Mouse (Mus musculus) layer of hippocampus, adult 9-11 months (tissue): ENCODE measurements around the gene Mfrp.
"Not testable (repeated sequence)": the region's sequence is repeated elsewhere in the genome, so short reads cannot be mapped to it uniquely, and the experiment has no call there.

Experiments used
- DNase-seq: peaks from one replicate; pipeline ENCODE4 v3.0.0; 2022

Gene Mfrp

DNA sequence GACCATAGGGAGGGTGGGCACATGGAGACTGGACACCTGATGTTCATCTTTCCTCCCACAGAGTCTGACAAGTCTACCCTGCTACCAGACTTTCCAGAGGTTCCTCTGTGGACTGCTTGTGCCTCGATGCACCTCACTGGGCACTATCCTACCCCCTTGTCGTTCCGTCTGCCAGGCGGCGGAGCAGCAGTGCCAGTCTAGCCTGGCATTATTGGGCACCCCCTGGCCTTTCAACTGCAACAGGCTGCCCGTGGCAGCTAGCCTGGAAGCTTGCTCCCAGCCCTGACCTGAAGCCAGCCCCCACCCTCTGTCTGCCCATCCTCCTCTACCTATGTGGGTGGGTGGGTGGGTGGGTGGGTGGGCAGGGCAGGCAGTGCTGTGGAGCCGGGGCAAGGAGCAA lies 4.7 kb downstream of the Mfrp start:
- no peak for DNase-seq

DNA sequence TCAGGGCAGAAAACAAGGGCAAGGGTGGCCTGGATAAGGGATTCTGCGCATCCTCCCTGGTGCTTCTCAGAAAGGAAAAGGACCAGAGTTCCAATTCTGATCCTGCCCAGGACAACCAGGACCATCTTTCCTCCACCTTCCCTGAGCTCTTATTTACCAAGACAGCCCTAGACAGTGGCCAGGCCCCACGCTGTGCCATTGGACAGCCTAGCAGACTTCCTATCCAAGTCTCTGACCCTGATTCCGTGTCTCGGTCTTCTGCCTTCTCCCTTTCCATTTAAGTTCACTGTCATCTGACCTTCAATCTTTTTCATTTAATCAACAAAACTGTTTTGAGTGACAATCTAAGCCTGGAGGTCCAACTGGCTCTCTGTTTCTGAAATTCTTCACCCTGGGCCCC lies 5.1 kb downstream of the Mfrp start:
- DNase-seq, result no peak

DNA sequence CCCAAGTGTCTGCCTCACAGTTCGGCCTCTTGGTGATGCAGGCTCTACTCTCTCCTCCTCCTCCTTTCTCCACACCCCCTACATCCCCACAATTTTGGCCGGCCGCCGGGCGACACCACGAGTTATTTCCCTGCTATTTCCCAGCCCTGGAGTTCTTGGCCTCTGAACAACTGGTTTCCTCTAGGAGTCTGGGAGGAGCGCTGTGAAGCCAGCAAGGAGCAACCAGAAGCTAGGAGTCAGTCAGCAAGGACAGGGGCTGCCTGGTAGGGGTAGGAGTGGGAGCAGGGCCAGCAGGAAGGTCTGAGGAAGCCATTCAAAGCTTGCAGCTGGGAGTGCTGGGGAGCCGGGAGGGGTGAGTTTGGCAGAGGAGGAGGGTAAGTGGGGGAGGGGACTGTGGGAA lies 5.6 kb downstream of the Mfrp start, which contains the start of gene C1qtnf5:
Gene C1qtnf5 (plus strand): TSS at position 136 of the 400 bp plus-strand sequence.
- DNase-seq, result peak; percentile 82

DNA sequence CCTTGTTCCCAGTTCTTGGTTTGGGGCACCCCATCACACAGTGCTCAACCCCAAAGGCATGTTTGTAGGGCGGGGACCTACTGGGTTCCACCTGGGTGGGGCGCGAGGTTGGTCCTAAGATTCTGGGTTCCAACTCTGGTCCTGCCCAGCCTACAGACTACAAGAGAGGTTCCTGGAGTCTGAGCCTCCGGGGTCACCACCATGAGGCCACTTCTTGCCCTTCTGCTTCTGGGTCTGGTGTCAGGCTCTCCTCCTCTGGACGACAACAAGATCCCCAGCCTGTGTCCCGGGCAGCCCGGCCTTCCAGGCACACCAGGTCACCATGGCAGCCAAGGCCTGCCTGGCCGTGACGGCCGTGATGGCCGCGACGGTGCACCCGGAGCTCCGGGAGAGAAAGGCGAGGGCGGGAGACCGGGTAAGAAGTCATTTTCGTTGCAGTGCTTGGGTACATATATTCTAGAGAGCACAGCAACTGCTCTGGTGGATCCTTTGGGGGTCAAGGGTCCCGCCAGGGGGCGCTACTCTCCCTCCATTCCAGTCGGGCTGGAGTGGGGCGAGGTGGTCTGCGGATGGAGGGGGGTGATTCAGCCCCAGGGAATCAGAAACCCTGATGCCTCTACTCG lies 6.1 kb downstream of the Mfrp start:
- no peak for DNase-seq

DNA sequence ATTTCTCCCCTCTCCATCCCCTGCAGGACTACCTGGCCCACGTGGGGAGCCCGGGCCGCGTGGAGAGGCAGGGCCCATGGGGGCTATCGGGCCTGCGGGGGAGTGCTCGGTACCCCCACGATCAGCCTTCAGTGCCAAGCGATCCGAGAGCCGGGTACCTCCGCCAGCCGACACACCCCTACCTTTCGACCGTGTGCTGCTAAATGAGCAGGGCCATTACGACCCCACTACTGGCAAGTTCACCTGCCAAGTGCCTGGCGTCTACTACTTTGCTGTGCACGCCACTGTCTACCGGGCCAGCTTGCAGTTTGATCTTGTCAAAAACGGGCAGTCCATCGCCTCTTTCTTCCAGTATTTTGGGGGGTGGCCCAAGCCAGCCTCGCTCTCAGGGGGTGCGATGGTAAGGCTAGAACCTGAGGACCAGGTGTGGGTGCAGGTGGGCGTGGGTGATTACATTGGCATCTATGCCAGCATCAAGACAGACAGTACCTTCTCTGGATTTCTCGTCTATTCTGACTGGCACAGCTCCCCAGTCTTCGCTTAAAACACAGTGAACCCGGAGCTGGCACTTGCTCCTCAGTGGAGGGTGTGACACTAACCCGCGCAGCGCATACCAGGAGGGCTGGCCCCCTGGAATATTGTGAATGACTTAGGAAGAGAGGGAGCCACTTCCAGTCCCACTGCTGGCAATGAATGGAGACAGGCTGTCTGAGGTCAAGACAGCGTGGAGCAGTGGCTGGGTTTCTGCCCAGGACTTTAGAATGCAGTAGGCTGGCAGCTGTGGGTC lies 6.9 kb downstream of the Mfrp start:
- DNase-seq, result no peak

DNA sequence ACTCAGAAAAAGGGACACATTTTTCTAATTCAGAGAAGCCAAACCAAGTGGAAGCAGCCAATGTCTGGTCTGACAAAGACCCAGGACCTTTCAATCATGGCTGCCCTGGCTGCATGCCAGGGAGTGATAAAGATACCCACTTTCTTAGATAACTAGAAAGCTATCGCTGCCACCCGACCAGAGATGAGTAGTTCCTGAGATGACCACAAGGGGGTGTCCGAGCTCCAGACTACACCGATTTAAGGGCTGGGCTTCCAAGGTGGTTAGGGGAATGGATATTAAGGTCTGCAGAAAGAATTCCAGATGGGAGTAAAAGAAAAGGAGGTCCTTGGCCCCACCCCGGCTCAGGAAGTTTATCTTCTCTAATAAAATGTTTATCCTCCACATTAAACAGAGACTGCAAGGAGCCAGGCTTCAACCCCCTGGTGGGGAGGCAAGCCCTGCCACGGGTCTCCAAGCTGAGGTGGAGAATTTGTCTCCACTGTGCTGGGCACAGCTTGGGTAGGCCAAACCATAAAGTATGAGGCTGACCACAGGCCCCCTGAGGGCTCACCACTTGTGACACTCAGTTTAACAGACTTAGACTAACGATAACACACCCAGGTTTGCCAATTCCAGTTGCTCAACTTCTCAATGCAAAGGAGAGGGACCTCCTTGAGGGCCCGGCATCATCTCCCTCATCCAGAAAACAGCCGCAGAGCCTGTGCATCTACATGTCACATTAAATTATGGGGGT lies 8.0 kb downstream of the Mfrp start:
- peak; percentile 67 for DNase-seq

DNA sequence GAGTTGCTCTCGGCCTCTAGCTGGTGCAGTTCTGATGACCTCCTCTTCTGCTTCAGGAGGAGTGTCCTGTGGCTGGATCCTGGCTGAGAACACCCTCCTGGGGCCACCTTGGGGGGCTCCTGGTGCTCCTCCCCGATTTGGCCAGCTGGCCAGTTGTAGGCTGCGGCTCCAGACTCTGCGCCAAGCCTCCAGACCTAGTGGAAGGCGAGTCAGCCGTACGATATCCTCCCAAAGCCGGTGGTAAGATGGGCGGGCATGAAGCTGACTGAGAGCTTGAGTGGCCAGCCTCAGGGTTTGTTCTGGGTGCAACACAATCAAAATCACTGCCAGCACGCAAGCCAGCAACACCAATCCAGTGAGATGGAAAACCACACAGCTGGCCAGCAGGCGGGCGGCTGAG lies 10.4 kb downstream of the Mfrp start:
- not testable (repeated sequence) for DNase-seq

DNA sequence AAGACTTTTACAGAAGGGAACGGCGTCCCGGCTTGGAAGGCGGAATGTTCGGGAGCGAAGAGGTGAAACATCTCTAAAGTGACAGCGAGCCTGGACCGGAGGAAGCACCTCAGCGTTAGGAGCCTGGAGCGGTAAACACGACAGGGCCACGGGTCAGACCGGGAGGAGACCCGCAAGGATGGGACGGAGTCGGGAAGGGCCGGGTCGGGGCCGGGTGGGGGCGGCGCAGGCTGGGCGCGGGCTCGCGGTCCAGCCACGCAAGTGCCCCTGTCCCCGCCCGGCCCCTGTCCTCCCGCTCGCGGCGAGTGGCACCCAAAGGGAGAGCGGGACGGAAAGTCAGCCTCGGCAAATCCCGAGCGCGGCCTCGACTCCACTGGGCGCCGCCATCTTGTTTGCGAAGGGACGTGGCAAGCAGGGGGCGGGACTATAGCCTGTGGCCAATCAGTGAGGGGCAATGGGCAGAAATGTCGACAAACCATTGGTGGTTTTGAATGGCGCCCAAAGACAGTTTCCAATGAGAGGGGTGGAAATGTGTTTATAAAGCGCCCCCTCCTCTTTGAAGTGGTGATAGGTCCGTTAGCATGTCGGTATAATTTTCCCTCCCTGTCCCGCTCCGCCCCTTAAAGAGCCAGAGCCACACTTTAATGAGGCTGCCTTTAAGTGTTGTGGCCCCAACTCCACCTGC lies 11.7 kb downstream of the Mfrp start, which contains the start of the genes Gm49380 and Rnf26:
Gene Gm49380 (minus strand): TSS at position 396 of the 685 bp plus-strand sequence.
Gene Rnf26 (minus strand): TSS at position 413 of the 685 bp plus-strand sequence.
- peak; percentile 98 for DNase-seq

DNA sequence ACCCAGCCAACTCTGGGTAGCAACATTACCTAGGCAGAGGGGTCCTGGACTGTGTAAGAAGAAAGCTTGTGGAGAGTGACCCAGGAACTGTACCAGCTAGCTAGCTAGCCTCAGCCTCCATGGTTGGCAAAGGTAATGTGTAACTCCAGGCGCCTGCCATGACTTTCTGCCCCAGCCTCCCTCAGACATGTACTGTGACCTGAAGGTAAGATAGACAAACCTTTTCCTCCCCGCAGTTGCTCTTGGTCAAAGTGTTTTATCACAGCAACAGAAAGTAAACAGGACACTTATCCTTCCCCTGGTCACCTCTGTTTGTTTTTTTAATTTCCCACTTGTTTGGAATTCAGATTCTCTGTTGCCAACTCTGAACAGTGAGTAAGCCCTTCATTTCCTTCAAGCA lies 12.9 kb downstream of the Mfrp start:
- no peak for DNase-seq

DNA sequence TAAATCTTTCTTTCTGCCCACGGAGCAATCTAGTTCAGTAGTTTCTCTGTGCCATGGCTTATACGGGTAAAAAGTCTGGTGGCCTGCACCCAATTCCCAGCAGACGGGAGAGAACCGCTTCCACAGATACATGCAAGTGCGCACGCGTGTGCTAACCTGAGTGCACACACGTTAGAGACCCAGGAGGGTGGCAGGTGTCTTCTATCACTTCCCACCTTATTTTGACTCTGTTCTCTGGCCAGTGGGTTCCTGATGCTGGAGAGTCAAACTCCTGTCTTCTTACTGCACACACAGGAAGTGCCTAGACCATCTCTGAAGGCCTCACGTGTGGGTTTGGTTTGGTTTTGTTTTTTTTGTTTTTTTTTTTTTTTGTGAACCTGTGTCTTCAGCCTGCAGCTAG lies 14.1 kb downstream of the Mfrp start:
- no peak for DNase-seq

DNA sequence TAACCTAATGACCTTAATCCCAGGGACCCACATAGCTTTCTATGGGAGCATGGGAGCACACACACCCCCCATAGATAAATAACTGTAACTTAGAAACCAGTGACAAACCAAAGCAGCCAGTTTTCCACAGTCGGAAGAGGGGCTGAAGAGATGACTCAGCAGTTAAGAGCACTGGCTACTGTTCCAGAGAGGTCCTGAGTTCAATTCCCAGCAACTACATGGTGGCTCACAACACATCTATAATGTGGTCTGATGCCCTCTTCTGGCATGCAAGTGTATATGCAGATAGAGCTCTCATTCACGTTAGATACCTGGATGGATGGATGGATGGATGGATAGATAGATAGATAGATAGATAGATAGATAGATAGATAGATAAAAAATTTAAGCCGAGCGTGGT lies 14.7 kb downstream of the Mfrp start:
- DNase-seq, result no peak

DNA sequence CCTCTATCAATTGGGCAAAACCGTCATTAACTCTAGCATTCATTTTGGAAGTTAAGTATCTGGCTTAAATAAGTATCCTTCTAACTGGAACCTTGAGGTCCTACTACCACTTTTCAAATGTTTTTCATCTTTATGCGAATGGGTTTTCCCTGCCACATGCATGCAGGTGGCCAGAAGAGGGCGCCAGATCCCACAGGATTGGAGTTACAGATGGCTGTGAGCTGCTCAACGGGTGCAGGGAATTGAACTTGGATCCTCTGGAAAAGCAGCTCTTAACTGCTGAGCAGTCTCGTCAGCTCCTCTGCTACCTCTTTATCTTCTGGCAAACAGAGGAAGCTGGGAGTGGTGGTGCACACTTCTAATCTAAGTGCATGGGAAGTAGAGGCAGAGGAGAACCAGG lies 17.5 kb downstream of the Mfrp start:
- DNase-seq, result no peak

DNA sequence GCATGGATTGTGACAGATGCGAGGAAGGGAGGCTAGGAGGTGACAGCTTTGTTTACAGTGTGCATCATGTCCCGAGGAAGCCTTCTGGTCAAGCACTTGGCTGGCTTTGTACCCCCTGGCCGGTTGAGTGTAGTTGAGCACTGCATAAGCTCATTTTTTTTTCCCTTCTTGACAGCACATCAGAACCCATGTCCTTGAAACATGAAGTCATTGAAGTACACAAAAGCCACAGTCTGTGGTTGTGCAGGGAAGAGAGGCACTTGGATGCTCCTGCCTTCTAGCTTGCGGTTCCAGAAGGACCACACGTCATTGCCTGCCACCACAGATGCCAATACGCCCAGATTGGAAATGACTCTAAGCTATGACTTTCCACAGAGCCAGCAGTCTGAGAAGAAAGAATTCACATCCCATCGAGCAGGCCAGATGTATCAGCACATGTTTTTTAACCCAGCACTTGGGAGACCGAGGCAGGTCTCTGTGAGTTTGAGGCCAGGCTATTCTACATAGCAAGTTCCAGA lies 18.5 kb downstream of the Mfrp start:
- DNase-seq, result no peak

DNA sequence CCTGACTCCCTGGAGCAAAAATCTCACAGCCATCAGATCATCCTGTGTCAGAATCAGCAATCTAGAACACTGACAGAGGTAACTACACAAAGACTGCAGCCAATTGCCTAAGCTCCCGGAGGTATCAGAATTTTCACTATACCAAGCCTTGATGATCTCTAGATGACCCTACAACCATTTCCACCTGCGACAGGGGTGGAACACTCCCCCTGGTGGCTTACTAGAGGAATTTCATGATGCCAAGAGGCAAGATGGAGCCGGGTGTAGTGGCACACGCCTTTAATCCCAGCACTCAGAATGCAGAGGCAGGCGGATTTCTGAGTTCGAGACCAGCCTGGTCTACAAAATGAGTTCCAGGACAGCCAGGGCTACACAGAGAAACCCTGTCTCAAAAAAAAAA lies 22.8 kb downstream of the Mfrp start:
- DNase-seq, result no peak

DNA sequence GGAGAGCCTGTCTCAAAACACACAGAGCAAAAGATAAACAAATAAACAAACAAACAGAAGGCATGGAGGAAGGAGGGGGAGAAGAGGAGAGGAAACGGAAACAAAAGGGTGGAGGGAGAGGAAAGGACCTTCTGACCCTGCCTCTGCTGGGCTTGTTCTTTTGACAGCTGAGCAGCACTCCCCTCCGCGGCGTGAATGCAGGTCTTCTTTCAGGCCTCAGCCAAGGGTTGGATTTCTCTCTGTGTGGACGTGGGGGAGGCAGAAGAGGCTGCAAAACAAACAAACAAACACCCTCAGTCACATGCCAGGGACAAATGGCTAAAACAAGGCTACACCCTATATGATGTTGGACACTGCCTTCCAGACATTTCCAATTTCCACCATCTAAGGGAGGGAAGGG lies 23.5 kb downstream of the Mfrp start:
- no peak for DNase-seq

DNA sequence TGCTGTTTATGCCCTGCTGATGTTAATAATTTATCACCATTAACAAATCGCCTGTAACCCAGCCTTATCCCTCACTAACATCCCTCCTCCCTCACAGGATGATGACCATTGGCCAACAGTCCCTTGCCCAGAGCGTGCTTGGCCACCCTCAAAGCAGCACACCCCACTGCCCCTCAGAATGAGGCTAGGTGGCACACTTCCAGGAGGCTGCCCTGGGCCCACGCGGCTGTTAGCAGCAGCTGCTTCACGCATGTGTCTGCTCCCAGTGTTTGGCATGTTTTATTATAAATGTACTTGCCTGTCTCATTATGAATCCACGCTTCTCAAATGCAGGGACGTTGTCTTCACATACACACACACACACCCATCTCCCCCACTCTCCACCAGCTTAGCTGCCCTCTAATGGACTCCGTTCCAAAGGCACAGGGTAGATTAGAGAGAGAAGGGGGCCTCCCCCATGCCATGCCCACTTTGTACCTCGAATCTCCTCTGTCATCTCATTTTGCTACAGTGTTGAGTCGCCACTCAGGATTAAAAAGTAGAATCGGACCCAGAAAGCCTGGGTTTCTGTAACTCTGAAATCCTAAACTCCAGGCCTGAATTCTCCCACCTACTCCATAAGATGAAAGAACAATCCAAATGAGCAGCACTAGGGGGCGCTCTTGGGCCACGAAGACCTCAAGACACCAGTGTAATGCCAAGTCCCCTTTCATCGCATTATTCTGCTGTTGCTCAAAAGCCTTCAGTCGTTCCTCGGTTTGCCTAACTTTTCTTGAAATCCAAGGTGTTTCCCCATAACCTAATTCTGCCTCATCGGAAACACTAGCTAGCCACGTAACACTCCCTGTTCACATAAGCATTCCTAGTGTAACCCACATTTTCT lies 24.3 kb downstream of the Mfrp start:
- peak; percentile 89 for DNase-seq

DNA sequence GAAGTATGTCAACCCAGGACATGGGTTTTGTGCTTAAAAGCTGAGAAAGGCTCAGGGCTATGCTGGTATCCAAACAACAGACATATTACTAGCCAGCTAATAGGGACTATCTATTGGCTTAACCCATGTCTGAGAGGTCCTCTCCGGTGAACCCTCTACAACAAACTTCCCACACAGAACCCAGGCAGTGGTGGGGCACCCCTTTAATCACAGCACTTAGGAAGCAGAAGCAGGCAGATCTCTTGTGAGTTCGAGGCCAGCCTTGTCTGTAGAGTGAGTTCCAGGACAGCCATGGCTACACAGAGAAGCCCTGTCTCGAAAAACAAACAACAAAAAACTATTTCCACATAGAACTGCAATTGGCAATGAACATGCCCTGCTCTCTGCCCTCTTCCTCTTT lies 25.2 kb downstream of the Mfrp start:
- no peak for DNase-seq

DNA sequence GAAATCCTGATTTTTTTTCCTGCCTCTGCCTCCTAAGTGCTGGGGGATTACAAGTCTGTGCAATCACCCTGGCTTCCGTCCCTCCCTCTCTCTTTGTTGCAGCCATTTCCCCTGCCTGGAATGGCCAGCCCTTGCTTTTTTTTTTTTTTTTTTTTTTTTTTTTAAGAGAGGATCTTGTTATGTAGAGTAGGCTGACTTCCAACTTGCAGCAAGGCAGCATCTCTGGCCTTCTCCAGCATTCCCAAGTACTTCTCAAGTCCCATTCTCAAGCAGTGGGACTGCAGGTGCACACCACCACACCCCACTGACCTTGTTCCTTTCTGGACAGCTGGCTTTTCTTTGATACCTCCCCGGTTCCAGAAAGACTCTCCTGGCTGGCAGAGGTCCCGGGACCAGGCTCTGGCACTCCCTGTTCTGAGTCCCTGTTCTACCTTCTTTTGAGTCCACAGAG lies 25.8 kb downstream of the Mfrp start:
- DNase-seq, result no peak

DNA sequence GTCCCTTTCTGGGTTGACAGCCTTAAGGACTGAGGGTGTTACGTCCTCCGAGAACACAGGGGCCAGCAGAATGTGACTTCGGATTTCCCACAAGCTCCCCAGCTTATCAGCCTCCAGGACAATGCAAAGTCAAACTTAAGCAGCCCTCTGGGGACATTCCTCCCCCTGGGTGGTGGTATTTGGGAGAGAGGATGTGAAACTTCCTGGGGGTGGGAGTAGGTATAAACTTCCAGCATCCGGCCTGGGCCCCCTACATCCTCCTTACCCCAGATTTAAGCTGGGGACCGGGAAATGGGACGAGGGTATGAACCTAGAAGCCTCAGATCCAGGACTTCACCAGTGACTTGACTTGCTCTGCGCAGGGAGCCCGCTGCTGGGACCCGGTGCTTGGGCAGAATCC lies 28.1 kb downstream of the Mfrp start:
- DNase-seq, result no peak

DNA sequence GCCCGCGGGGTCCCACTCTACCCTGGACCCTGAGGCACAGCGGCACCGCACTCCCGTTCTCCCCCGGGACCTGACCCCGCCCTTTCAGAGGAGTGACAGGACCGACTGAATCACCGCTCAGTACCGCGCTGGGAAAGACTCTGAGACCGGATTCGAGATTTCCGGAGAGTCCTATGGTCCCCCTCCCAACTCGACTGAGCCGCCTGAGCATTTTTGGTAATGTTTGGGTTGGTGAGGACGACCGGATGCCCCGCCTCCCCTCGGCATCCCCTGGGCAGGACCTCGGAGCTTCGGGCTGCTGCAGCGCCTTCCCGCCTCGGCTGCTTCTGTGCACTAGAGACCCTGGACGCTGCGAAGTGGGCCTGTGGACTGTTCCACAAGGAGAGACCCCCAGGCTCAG lies 28.5 kb downstream of the Mfrp start:
- no peak for DNase-seq

DNA sequence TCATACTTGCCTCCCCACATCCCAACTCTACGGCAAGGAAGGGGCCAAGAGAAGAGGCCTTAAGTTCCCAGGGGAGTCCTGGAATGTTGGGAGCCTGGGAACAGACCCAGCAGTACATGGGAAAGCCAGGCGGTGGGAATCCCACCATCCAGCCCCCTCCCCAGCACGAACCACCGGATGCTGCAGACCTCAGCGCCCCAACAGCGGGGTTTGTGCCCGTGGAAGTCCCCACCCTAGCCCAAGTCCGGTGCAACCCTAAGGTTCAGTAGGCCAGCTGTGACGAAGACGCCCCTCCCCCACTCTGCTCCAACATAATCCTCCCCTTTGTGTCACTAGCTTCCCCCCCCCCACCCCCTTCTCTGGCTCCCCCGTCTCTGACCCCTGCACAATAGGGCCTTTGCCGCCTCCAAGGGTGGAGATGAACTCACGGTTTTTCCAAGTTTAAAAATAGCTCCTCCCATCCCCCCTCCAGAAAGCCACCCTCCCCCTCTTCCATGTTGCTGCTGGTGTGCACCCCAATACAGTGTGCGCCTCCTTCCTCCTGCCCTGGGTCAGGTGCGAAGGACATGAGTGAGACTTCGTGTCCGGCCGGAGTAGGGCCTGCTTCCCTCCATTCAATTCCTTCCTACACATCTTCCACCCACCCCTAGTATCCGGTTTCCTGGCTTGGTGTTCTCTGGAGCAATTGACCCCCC lies 29.2 kb downstream of the Mfrp start:
- no peak for DNase-seq
